Mouse (Mus musculus): ENCODE results near the gene Arid3a. TPM values are rescaled to one million over a fixed set of nuclear protein-coding genes. Genes with fewer than 3 reads are reported as not detected.

Gene Arid3a
- polyA plus RNA-seq, 1 experiment, result 36.5 TPM

DNA sequence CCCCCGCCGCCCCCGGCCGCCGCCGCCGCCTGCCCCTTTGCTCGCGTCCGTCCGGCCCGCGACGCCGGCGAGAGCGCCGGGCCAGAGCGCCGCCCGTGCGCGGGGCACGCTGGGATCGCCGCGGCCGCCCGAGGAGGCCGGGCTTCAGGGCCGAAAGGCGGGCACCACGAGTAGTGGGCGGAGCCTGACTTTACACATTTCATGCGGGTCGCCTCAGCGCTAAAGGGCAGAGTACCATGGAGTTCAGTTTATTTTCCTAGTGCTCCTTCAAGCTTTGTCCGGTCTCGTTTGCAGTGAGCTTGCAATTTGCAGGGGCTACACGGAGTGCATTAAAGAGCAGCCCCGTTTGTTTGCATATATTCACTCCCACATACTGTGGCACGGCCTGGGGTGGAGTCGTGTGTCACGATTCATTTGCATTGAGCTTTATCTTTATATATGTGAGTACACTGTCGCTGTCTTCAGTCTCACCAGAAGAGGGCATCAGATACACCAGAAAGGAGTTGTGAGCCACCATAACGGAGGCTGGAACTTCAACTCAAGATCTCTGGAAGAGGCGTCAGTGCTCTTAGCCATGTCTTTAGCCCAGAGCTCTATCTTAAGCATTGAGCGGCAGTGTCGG is 57.5 kb downstream of the Arid3a start, which contains the start of gene Tmem259:
Gene Tmem259, minus strand, starts transcription at position 136 of the 622 bp plus-strand sequence.
- no peaks in the 10 kb centered on the region for H3K9me3 ChIP-seq (replicated peaks; ENCODE audit: control insufficient read depth, insufficient read depth, low read length, poor library complexity, severe bottlenecking)
- peaks cover 4% of the 10 kb centered on the region for H3K4me1 ChIP-seq (ENCODE audit: control insufficient read depth, insufficient read depth, low read length)
- H3K27ac ChIP-seq (ENCODE audit: insufficient read depth, low read length), result peak within 1 kb of the TSS; percentile 88
- H3K27me3 ChIP-seq (ENCODE audit: control insufficient read depth, insufficient read depth, low read length, poor library complexity, severe bottlenecking), result no peaks in the 10 kb centered on the region
- H3K9ac ChIP-seq (ENCODE audit: low read depth, poor library complexity, severe bottlenecking), result peak within 1 kb of the TSS; percentile 83
- no peaks in the 10 kb centered on the region for H3K36me3 ChIP-seq (ENCODE audit: control insufficient read depth, insufficient read depth, low read length, poor library complexity, severe bottlenecking)
- H3K4me3 ChIP-seq (ENCODE audit: low read depth, low read length), result peak within 1 kb of the TSS; percentile 94
- TF ChIP-seq POLR2A (IDR thresholded peaks at IDR 0.05; ENCODE audit: insufficient read depth, low read length) (no peak), CTCF (IDR thresholded peaks at IDR 0.05; ENCODE audit: low read depth, low read length) (peak; percentile 17), EP300 (IDR thresholded peaks at IDR 0.05; ENCODE audit: insufficient read depth, low read depth, low read length) (no peak)

DNA sequence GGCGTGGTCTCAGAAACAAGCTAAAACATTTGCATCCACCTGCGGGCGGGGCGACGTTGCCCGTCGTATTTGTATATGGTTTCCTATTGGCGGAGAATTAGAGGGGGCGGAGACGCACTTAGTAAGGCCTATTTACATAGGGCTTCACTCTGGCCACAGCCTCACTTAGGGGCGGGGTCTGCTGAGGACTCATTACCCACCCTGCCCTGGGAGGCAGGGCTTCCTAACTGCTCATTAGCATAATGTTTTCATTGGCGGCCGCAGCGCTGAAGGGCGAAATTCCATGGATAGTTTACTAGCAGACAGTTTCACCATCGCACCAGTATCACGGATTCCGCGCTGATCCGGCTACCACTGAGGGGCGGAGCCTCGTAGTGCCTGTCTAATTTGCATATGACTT is 58.0 kb downstream of the Arid3a start:
- TF ChIP-seq CTCF (IDR thresholded peaks at IDR 0.05; ENCODE audit: low read depth, low read length), result no peak
- TF ChIP-seq EP300 (IDR thresholded peaks at IDR 0.05; ENCODE audit: insufficient read depth, low read depth, low read length), result no peak; the same call in 1 of the 2 replicates
- no peak for TF ChIP-seq POLR2A (IDR thresholded peaks at IDR 0.05; ENCODE audit: insufficient read depth, low read length)
- peaks cover 5% of the 10 kb centered on the region for H3K4me1 ChIP-seq (ENCODE audit: control insufficient read depth, insufficient read depth, low read length)

DNA sequence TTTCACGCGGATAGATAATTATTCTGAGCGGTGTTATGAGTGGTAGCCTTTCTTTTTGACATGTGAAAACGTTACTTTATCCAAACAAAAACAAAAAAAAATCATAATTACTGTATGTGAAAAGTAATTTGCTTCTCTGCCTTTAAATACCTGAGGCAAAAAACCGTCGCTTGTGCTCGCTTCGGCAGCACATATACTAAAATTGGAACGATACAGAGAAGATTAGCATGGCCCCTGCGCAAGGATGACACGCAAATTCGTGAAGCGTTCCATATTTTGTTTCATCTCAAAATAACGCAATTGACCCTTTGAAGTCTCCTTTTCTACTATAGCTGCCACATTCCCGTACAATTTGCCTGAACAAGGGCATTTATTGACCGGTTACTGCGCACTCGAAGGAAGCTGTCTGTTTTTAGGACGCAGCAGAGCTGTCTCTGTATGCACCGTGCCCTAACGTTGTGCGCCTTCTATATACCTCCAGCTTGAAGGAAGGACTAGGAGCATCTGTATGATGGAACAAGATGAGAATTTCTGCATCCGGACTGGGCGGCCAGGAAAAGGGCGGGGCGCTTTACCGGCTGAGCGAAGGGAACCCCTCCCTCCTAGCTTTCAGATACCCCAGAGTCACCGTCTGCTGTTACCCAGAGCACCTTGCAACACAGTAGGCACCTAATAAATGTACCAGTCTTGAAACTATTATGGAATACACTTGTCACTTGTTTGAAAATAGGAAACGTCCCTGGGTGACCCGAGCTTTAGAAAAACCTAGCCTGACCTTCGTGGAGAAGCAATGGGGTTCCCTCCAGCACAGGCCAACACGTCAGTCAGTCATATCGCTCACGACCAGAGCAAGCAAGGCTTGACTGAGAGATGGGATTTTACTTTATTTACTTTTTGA is 58.7 kb downstream of the Arid3a start:
- Histone ChIP-seq H3K9ac (ENCODE audit: low read depth, poor library complexity, severe bottlenecking) (peak overlapping the region; percentile 83), H3K4me3 (ENCODE audit: low read depth, low read length) (peak overlapping the region; percentile 97), H3K9me3 (replicated peaks; ENCODE audit: control insufficient read depth, insufficient read depth, low read length, poor library complexity, severe bottlenecking) (no peaks in the 10 kb centered on the region), H3K27ac (ENCODE audit: insufficient read depth, low read length) (peak overlapping the region; percentile 84), H3K4me1 (ENCODE audit: control insufficient read depth, insufficient read depth, low read length) (peaks cover 5% of the 10 kb centered on the region), H3K27me3 (ENCODE audit: control insufficient read depth, insufficient read depth, low read length, poor library complexity, severe bottlenecking) (no peaks in the 10 kb centered on the region), H3K36me3 (ENCODE audit: control insufficient read depth, insufficient read depth, low read length, poor library complexity, severe bottlenecking) (no peaks in the 10 kb centered on the region)
- no peak for TF ChIP-seq POLR2A (IDR thresholded peaks at IDR 0.05; ENCODE audit: insufficient read depth, low read length)

More for the DNA sequence above, 58.0 kb downstream of the Arid3a start:
- Histone ChIP-seq H3K9me3 (replicated peaks; ENCODE audit: control insufficient read depth, insufficient read depth, low read length, poor library complexity, severe bottlenecking) (no peaks in the 10 kb centered on the region), H3K9ac (ENCODE audit: low read depth, poor library complexity, severe bottlenecking) (peak overlapping the region; percentile 83), H3K27me3 (ENCODE audit: control insufficient read depth, insufficient read depth, low read length, poor library complexity, severe bottlenecking) (no peaks in the 10 kb centered on the region), H3K4me3 (ENCODE audit: low read depth, low read length) (peak overlapping the region; percentile 94), H3K27ac (ENCODE audit: insufficient read depth, low read length) (peak overlapping the region; percentile 88), H3K36me3 (ENCODE audit: control insufficient read depth, insufficient read depth, low read length, poor library complexity, severe bottlenecking) (no peaks in the 10 kb centered on the region)

DNA sequence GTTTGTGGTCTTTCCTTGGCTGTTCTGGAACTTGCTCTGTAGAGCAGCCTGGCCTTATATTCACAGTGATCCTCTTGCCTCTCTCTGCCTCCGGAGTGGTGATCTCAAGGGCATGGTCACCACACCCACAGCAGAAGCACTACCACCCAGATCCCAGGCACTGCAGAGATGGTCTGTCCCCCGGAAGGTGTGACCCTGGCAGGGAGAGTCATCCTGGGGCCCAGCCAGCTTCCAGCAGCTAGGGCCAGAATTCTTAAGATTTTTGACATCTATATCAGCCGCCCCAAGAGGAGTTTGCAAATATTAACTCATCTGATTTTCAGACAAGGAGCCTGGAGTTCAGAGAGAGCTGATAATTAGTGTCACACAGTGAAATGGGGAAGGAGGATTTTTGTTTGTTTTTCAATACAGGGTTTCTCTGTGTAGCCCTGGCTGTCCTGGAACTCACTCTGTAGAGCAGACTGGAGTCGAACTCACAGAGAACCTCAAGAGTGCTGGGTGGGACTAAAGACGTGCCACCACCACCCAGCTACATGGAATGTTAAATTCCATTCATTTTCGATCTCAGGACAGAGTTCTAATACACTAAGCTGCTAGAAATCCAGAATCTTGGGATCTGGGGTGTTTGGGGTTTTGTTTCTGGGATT is 59.5 kb downstream of the Arid3a start:
- H3K9me3 ChIP-seq (replicated peaks; ENCODE audit: control insufficient read depth, insufficient read depth, low read length, poor library complexity, severe bottlenecking), result no peaks in the 10 kb centered on the region
- H3K9ac ChIP-seq (ENCODE audit: low read depth, poor library complexity, severe bottlenecking), result peak overlapping the region; percentile 83
- peaks cover 7% of the 10 kb centered on the region for H3K4me1 ChIP-seq (ENCODE audit: control insufficient read depth, insufficient read depth, low read length)
- H3K27me3 ChIP-seq (ENCODE audit: control insufficient read depth, insufficient read depth, low read length, poor library complexity, severe bottlenecking), result no peaks in the 10 kb centered on the region
- H3K36me3 ChIP-seq (ENCODE audit: control insufficient read depth, insufficient read depth, low read length, poor library complexity, severe bottlenecking), result no peaks in the 10 kb centered on the region
- TF ChIP-seq CTCF (IDR thresholded peaks at IDR 0.05; ENCODE audit: low read depth, low read length) (no peak), POLR2A (IDR thresholded peaks at IDR 0.05; ENCODE audit: insufficient read depth, low read length) (no peak), EP300 (IDR thresholded peaks at IDR 0.05; ENCODE audit: insufficient read depth, low read depth, low read length) (no peak)
- peak overlapping the region; percentile 44; the same call in 1 of the 2 replicates for H3K27ac ChIP-seq (ENCODE audit: insufficient read depth, low read length)
- peak overlapping the region; percentile 97; the same call in 1 of the 2 replicates for H3K4me3 ChIP-seq (ENCODE audit: low read depth, low read length)

DNA sequence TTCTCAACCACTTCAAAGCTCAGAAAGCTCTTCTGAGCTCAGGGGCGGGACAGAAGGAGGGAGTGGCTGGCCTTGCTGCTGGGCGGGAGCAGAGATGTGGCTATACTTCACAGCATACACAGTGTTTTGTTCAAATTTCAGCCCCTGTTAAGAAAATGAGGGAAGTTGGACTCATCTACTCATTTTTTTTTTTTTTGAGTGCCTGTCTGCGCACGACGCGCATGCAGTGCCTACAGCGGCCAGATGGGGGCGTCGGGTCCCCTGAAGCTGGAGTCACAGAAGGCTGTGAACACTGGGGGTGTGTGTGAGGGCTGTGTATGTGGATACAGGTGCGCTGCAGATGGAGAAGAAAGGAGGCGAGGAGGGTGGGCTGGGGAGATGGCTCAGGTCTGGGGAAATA is 60.1 kb downstream of the Arid3a start:
- Histone ChIP-seq H3K4me3 (ENCODE audit: low read depth, low read length) (0 out of 2 replicates have a peak overlapping the region, but pooled peaks have one; percentile 1), H3K27ac (ENCODE audit: insufficient read depth, low read length) (no peak overlapping the region; the same call in 1 of the 2 replicates), H3K4me1 (ENCODE audit: control insufficient read depth, insufficient read depth, low read length) (peaks cover 7% of the 10 kb centered on the region), H3K9ac (ENCODE audit: low read depth, poor library complexity, severe bottlenecking) (no peak overlapping the region), H3K36me3 (ENCODE audit: control insufficient read depth, insufficient read depth, low read length, poor library complexity, severe bottlenecking) (no peaks in the 10 kb centered on the region), H3K27me3 (ENCODE audit: control insufficient read depth, insufficient read depth, low read length, poor library complexity, severe bottlenecking) (no peaks in the 10 kb centered on the region), H3K9me3 (replicated peaks; ENCODE audit: control insufficient read depth, insufficient read depth, low read length, poor library complexity, severe bottlenecking) (no peaks in the 10 kb centered on the region)
- TF ChIP-seq POLR2A (IDR thresholded peaks at IDR 0.05; ENCODE audit: insufficient read depth, low read length) (no peak), CTCF (IDR thresholded peaks at IDR 0.05; ENCODE audit: low read depth, low read length) (peak; percentile 76), EP300 (IDR thresholded peaks at IDR 0.05; ENCODE audit: insufficient read depth, low read depth, low read length) (0 out of 2 replicates have a peak, but pooled peaks have one; percentile 48)
